Mouse (Mus musculus) embryo, embryonic 11 days (tissue): ENCODE measurements around the gene Rasgrp1.
A peak's percentile ranks its signal among the peaks of the same experiment; 100 is the strongest.

ENCODE experiments used
- DNase-seq: peaks from one replicate; pipeline ENCODE4 v3.0.0-alpha.2; 2015

Rasgrp1 gene

DNA sequence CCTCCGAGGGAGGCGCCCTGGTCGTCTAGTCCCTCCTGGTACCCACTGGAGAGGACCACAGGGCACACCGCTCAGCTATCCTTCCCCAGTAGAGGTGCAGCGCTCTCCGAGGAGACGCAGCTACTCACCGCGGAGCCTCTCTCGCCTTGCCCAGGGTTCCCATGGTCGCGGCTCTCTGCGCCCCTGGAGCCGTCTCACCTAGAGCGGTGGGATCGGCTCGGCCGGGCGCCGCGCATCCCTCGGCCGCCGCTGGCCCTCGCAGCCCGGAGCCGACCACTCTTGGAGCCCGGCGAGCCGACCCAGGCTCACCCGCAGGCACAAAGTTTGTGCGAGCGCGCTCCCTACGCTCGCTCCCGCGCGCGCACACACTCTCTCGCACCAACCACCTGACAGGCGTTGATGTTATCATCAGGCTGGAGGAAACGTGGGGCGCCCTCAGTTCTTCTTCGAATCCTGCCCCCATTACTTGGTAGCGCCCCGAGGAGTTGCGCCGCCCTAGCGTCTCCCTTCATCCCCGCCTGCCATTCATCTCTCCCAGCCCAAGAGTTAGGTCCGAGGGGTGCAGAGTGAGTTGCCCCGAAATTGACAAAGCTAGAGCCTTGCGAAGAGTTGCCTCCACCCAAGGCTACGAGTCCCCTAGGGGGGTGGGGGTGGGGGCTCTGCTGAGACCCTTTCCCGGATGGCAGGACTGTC lies at the start of gene Rasgrp1:
Gene Rasgrp1, minus strand, starts transcription at position 455 of the 693 bp plus-strand sequence.
- peak; percentile 65 for DNase-seq

DNA sequence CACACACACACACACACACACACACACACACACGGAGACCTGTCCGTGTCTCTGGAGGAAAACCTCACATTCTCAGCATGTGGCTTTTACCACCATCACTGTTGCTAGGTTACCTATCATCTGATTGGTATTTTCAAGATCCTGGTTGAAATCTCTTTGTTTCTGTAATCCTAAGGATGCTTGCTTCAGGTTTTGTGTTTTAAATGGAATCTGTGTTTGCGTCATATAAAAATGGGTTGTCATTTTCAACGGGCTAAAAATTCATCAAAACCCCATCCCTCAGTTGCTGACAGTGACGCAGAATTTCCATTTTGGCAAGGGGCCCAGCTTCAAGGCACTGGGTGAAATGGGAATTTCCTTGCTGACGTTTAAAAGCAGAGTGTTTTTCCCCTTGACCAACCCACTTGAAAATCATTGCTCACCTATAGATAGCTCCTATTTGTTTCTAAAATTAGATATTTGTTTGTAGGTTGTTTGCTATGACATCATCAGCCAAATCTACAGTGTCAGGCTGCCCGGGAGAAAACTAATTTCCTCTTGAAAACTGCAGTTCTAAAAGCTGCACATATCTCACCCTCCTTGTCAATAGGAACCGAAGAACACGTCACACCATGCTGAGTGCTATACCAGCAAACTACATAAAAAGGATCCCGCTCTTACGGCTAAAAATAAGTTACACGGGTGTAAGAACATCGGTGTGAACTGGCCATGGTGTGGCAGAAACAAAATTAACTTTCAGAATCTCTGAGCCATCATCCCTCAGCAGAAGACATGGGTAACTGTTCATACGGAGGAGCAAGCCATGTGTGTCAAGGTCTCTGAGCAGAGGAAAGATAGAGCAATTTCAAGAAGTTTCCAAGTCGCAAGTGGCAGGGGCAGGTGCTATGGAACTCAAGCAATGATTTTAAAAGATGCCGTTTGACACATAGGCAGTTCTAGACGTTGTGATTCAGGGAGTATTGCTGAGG lies 47.4 kb upstream of the Rasgrp1 start:
- DNase-seq = no peak

DNA sequence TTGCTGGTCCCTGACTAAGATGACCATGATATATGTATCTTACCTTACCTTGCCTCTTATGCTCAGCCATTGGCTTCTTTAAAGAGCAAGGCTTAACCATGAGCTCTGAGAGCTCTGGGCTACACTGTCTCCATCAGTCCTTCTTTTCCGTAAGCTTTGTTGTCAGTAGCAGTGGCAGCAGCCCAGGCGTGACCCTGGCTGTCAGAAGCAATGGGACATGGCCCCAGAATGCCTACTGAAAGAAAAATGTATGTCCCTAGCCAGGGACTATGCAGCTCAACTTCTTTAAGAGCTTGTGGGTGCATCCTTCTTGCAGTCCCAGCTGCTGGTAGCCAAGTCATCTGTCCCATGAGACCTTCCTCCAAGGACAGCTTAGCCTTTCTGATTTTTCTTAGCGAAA lies 46.7 kb upstream of the Rasgrp1 start:
- no peak for DNase-seq

DNA sequence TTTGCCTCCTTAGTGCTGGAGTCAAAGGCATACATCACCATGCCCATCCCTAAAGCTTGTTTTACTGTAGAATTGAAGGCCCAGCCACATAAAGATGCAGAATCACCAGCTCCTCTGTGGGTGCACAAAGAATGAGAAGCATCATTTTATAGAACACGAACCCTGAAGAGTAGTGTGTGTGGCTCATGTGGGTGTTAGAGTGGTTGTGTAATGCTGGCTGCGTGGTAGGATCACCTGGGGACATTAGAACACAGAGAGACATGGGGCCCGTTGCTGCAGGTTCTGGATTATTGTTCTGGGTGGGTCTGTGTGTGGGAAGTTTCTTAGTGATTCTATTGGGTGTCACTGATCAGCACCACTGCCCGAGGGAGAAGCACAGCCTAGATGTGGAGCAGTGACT lies 45.3 kb upstream of the Rasgrp1 start:
- no peak for DNase-seq

DNA sequence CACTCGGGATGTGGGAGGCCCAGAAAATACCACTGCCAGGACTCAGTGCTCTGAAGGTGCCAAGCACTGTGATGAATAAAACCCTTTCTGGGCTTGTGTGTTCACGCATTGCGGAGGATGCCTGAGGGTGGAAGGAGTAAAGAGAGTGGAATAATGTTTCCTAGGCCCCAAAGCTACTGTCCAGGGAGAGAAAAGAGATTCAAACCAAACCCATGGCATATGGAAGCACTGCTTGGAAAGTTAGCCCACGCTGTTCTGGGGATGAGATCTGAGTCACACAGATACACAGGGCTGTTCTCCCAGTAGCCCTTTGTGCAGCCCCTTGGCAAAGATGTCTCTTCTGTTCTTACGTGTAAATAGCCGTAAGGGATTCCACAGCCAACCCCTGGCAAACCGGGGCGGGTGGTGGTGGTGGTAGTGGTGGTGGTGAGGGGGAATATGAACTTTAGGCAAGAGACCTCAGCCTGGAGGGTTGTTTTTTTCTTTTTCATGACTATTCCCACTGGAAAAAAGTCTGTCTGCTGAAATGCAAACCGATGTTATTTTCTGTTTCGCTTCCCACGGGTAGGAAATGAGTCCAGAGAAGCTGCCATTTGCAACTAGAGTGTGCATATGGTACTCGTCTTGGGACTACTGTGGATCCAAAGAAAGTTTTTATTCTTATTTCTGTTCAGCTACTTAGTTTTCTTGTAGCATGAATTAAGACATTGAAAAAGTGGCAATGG lies 44.3 kb upstream of the Rasgrp1 start:
- no peak for DNase-seq

DNA sequence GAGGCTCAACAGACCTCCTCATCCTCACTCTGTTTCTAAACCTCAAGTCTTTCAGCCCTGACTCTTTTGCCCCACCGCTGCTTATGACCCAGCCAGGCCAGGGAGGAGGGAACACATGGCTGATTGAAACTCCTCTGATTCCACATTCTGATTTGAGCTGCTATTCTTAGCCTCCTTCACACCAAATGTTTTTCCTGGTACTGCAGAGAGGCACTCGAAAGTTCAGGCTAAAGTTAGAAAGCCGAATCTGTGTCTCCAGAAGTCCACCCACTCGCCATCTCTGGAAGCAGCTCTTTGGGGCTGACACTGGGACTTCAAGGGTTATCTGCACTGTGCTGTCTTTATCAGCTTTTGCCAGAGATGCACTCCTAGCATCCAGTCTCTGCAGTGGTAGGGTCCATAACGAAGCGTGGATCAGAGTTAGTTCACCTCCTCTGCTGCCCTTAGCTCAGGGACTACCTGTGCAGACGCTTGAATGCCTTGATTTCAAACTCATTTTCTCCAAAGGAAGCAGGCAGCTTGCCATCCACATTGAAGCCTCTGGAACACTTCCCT lies 43.3 kb upstream of the Rasgrp1 start:
- DNase-seq = no peak

DNA sequence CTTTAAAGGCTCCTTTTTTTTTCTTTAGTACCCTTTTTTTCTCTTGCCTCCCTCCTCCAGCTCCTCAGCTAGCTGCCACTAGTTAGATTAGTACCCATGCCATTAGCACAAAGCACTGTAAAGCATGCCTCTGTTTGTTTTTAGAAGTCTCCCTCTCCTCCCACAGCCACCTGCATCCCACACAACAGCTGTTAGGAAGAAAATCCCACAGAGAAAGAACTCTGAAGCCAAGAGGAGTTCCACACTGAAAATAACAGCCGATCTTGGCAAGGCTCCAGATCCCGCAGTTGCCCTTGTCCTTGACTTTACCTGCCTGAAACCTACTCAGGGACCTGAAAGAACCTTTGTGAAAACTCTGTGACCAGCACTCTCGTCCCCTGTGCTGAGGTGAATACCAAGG lies 38.5 kb upstream of the Rasgrp1 start:
- DNase-seq = no peak

DNA sequence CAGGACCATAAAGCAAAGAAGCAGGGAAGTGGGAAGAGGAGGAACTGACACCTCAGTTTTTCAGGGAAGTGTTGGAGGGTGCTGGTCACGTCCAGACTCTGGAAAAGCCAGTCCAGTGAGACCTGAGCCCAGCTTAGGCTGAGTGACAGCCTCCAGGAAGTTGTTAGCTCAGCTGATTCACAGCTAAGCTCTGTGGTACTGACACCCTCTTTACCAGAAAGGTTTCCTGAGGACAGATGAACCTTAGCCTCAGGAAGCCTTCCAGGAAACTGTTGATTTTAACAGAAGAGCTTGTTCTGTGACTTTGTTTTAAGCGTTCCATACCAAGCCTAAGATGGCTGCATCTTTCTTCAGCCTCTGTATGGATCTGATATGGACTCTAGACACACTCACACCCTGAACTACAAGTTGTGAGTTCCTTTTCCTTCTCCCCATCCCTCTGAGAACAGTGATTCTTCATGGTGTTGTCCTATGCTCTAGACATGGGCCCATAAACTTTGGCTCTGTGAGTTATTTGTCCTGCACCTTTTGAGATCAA lies 31.6 kb upstream of the Rasgrp1 start:
- no peak for DNase-seq

DNA sequence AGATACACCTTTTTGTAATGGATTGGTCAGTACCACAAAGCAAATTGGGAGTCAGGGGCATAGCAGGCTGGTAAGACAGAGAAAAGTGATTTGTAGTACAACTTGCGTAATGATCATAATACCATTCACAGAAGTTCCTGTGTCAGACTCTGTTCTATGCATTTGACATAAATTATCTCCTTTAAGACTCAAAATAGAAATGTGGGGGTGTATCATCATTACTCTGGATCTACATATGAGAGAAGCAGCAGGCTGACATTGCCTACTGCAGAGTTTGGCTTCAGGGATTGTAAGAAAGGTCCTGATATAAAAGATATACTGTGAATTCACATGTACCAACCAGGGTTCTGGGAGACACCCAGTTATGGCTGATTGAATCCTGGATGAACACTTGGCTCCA lies 28.9 kb upstream of the Rasgrp1 start:
- no peak for DNase-seq

DNA sequence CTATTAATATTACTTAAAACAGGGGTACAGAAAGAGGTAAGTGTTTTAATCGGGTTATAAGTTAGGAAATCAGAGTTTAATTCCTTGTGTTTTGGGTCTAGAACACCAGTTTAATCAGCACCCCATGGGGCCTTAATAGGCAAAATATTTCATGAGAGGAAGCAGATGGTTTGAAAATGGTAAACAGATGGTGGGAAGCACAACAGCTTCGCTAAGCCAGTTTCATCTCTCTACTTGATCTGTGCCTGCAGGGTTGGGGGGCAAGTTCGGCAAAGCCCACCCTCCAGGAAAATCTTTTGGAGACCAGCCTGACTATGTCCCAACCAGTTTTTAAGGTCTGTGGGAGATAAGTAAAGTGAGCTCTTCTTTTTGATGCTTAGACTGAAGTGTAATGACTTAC lies 23.7 kb upstream of the Rasgrp1 start:
- DNase-seq = no peak

DNA sequence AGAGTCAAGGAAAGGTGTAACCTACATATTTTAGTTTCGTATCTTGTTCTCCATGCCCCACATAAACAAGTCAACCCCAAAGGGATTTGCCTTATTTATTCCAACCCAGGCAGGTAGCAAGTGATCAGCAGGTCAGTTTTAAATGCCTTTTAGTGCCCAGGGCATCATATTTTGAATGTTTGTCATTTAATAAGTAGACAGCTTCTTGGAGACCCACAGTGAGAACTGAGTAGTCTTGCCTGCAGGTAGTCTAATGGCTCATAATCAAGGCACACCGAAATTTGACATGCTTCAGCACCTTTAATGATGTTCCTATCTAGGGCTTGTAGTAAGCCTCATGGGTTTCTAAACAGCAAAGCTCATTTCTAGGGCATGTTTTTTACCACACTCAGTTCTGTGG lies 21.3 kb upstream of the Rasgrp1 start:
- DNase-seq = no peak

DNA sequence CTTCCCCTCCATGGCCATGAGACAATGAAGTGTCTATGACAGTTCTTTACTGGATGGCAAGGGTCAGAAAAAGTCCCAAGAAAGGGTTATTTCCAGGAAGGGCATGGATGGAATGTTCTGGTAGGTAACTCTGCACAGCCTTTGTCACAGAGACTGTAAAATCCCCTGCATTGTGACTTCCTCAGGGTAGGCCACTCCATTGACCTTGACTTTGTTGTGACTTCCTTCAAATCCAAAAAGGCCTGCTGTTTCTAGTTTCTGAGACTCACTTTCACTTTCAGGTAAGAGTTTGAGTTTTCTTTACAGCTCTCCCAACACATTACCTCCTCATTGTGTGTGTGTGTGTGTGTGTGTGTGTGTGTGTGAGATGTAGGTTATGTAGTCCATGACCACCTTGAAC lies 15.1 kb upstream of the Rasgrp1 start:
- DNase-seq = no peak

DNA sequence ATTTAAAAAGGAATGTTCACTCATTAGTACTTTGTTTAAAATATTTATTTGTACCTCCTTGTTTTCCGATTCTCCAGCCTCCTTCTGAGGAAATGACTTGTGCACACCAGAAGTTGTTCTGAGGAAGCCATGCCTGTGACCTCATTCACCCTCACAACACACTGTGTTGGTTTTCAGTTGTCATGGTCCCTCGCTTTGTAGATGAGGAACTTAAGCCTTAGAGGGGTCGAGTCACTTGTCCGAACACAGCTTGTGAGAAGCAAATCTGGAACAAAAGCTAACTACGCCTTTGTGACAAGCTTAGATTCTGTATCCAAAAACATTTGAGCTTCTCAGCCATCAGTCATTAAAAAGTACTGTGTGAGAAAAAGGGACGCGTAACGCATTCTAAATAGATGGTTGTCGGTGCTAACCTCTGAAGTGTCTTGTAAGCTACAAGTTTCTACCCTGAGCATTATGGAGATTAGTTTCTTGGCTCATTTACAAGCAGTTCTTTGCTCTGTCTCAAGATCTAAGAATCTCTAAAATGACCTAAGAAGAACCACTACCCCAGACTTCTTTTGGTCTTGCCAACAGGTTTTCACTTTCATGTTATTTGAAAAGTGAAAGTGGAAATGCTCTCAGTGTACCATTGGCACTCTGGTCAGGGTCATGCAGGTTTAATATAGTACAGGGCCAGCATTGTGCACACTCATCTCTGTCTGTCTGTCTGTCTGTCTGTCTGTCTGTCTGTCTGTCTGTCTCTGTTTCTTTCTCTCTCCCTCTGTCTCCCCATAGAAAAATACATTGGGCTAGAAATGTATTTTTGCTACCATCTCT lies 9.7 kb upstream of the Rasgrp1 start:
- DNase-seq = no peak

DNA sequence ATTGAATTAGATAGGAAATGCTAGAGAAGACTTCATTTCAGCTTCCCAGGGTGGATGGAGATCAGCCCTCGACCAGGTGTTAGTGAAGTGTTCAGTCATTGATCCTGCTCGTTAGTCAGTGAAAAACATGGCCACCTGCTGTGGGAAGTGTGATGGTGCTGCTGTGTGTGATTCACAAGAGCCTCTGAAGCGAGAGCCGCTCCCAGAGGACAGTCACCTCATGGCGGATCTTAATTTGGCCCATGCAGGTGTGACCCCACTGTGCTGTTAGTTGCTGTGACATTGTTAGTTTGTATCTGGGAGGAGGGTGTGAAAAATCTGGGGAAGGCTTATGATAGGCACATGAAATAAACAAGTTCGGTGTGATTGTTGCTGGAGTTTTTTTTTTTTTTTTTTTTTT lies 7.3 kb upstream of the Rasgrp1 start:
- DNase-seq = no peak

DNA sequence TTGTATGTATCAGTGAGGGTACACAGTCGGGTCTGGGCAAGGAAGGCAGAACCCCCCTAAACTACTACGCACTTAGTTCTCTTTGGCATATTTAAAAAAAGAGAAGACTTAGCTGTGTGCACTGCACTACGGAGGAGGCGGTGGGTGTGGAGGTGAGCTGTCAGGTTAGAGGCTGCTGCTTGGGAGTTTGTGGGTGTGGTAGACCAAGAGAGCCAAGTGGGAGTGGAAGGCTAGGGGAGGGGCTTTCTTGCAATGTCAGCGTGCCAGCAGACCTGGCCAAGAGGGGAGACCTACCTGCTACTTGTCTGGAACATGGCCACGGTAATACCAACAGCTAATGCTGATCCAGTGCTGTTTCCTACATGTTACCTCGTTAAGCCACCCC lies 431 bp upstream of the Rasgrp1 start:
- DNase-seq = no peak

DNA sequence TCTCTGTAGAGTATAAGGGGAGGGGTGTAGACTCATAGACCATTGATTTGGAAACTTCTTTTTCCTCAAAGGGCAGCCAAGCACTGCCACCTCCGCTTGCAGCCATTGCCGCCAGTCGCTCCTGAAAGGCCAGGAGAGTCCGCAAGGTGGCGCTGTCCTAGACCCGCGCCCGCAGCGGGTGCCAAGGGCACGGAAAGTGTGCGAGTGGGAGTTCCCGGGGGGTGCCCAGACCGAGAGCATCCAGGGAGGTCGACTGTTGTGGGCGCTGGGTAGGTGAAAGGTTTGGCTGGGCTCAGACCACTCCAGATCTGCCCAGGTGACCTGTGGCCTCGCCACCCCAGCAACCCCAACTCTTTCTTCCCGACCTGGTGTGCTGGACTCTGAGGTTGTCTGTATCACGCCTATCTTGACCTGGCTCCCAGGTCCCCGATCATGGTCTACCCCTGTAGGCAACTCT lies 683 bp downstream of the Rasgrp1 start:
- peak; percentile 84 for DNase-seq

DNA sequence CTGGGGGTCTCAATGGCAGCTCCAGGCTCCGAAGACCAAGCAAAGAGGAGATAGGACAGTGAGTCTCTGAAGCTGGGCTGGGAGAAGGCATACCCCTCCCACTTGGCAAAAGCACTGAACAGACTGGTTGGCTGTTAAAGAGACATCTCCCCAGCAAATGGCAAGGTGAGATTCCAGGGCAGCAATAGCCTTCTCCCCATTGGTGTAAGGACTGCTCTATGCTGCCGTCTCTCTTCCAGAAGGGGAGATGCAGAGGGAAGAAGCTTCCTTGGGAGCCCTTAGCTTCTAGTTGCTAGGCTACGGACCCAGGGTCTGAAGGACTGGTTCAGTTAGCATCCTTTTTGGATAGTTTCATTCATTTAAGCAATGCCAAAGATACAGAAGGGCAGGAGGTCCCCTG lies 4.3 kb downstream of the Rasgrp1 start:
- no peak for DNase-seq

DNA sequence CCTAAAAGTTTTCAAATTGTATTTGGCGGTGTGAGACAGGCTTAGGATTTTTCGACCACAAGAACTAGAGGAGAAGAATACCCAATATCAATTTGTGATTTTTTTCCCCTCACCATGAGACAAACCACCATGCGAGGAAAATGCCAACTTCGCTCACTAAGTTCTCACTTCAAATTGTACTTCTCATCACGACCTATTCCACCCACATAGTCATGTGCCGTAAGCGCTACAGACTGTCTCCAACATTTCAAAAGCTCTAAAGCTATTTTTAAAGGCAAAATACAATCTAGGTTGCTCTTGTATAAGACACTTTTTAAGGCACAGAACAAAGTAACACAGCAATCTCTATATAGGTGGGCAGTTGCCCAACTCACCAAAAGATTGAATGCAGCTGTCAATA lies 4.9 kb downstream of the Rasgrp1 start:
- no peak for DNase-seq

DNA sequence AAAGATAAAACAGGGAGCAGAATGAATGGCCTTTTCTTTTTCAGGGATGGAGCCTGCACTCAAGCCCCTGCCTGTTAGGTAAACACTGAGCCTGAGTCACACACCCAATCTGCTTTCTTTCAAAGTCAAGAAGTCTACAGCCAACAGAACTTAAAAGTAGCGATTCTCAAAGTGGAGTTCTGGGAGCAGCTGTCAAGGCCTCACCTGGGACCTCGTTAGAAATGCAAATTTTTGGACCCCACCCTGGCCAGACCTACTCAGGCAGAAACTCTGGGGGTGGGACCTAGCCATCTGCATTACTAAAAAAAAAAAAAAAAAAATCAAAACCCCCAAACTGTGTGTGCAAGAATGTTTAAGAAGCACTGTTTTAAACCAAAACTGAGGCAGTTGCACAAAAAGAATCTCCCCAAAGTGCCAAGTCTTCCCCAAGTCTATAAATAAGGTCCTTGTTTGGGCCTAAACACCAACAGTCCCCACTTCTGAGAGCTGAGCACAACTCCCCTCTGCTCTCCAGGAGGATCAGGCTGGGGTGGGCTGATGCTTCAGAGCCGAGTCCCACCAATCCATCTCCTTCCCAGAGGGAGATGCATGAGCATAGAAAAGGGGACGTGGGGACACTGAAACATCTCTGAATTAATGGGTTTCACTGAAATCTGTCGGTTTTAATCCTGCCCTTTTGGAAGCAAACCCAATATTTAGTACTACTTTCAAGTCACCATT lies 5.7 kb downstream of the Rasgrp1 start:
- no peak for DNase-seq

DNA sequence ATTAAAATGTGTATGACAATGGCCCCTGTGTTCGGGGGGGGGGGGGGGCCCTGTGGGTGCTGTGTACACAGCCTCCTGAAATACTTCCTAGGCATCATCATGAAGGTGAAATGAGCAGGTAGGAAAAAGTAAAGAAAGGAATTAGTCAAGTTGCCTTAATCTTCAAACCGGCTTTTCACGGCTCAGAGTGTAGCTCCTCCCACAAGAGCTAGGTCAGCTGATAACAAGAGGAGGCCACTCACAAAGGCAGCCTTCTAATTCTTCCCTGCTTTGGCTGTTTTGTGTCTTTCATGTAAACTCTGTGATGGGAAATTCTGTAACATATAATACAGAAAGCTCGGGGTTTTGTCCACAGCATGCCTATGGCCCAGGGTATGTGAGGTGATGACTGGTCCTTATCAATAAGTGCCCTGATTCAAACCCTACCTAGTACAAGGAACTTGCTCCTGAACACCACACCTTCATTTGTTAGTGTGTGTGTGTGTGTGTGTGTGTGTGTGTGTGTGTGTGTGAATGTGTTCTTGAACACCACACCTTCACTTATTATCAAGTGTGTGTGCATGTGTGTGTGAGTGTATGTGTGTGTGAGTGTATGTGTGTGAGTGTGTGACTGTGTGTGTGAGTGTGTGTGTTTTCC lies 7.1 kb downstream of the Rasgrp1 start:
- DNase-seq = no peak

DNA sequence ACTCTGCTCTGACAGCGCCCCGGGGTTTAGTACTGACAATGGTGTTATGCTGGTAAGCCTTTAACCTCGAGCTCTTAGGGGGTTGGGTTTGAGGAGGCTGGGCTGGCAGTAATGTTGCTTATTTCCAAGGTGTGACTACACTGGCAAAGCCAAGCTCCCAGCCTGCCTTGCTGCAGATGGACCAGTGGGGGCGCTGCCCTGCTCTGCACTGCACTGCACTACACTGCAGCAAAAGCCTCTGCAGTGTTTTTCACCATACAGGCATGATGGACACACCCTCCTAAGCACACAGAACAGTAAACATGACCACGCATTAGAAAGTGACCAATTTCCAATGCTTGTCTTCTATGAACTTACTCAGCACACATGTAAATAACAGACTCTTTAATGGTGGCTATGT lies 11.2 kb downstream of the Rasgrp1 start:
- DNase-seq = peak; percentile 35
